ENCODE assay signal across 30 mouse cellular contexts in the genomic region with DNA sequence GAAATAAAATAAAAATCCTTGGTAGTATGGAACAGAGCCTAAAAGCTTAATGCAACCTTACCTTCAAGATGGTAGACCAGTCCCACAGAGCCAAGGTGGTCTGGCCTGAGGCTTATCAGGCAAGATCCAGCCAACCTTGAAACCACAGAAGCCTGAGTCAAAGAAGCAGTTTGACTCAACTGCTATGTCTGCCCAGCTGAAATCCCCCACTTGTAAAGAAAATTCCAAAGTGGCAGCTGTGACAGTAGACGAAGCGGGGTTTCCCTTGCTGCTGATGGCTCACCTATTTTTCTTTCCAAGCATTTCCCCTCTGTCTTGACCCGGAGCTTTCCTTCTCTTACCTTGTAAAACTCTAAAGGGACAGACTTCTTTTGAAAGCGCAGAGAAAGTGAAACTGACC. TPM values are rescaled to one million over a fixed set of nuclear protein-coding genes. Genes with fewer than 3 reads are reported as not detected.
DNase-seq lines count a peak whose midpoint lies in the region; ATAC-seq and TF ChIP-seq lines count a peak whose summit lies in the region.
"Had no signal": no experiment of that assay in that cellular context is flagged by ENCODE, and none has a peak within 500 bp of the region (broad histone marks: within the 10 kb centered on the region; RNA-seq: fewer than 3 reads in every experiment).

No protein-coding gene starts in this region.

- no peak for DNase-seq in liver, embryonic 13.5 days
- DNase-seq in liver = no peak
- peak; percentile 2 for DNase-seq in CD4-positive, CD25-positive, alpha-beta regulatory T cell, adult 2 months (ENCODE audit: low read depth, low spot score)
- no peak for DNase-seq in liver, postnatal 0 days
- DNase-seq in hindbrain, embryonic 11.5 days (ENCODE audit: low spot score) = no peak
- no peak for DNase-seq in layer of hippocampus, postnatal 25 days (ENCODE audit: extremely low spot score in 1 of 2, low spot score in 1 of 2)
- no peak for DNase-seq in thymus, postnatal 25 days
- DNase-seq: adrenal gland, postnatal 25 days; cerebellum, adult 11 months; cerebellum, adult 9-11 months; gastrocnemius, adult 2 months; heart, adult 11 months; kidney, adult 11 months; kidney, postnatal 4 days; lung, adult 18-20 months; lung, postnatal 10 days; midbrain, embryonic 14.5 days; thymus, postnatal 36 days had no signal

- H3K9me3 ChIP-seq in liver, embryonic 13.5 days (replicated peaks) = no peaks in the 10 kb centered on the region
- H3K9me3 ChIP-seq in liver, postnatal 0 days (ENCODE audit: low read length) = no peaks in the 10 kb centered on the region
- H3K9me3 ChIP-seq in hindbrain, embryonic 11.5 days (ENCODE audit: control insufficient read depth, low read length) = no peaks in the 10 kb centered on the region
- H3K9me3 ChIP-seq: embryonic facial prominence, embryonic 13.5 days; forebrain, embryonic 13.5 days; hindbrain, embryonic 12.5 days; limb, embryonic 13.5 days; neural tube, embryonic 12.5 days had no signal

- H3K9ac ChIP-seq in liver, embryonic 13.5 days = no peak overlapping the region
- no peak overlapping the region for H3K9ac ChIP-seq in liver, postnatal 0 days (replicated peaks)
- H3K9ac ChIP-seq in hindbrain, embryonic 11.5 days (ENCODE audit: low read depth, low read length) = no peak overlapping the region
- H3K9ac ChIP-seq: embryonic facial prominence, embryonic 13.5 days; forebrain, embryonic 13.5 days; hindbrain, embryonic 12.5 days; limb, embryonic 13.5 days; neural tube, embryonic 12.5 days had no signal

- no peaks in the 10 kb centered on the region for H3K36me3 ChIP-seq in liver, embryonic 13.5 days
- no peaks in the 10 kb centered on the region for H3K36me3 ChIP-seq in liver, postnatal 0 days (replicated peaks; ENCODE audit: insufficient read depth, low read length)
- no peaks in the 10 kb centered on the region for H3K36me3 ChIP-seq in hindbrain, embryonic 11.5 days (ENCODE audit: control insufficient read depth, insufficient read depth, low read length)
- H3K36me3 ChIP-seq: embryonic facial prominence, embryonic 13.5 days; hindbrain, embryonic 12.5 days; limb, embryonic 13.5 days; neural tube, embryonic 12.5 days had no signal

- no peak for ATAC-seq in liver, embryonic 13.5 days (ENCODE audit: low read depth)
- ATAC-seq in liver, postnatal 0 days = no peak
- ATAC-seq in hindbrain, embryonic 11.5 days (ENCODE audit: low FRiP score) = no peak
- ATAC-seq: forebrain, embryonic 13.5 days had no signal

- TF ChIP-seq EP300 in liver, postnatal 0 days (IDR thresholded peaks at IDR 0.05; ENCODE audit: low read depth) = no peak

- WGBS in liver, embryonic 13.5 days (ENCODE audit: insufficient replicate concordance) = 40% methylated on average over 4 of the region's 4 CpGs
- 49% methylated on average over 4 of the region's 4 CpGs for WGBS in liver, postnatal 0 days (ENCODE audit: insufficient replicate concordance)
- 85% methylated on average over 4 of the region's 4 CpGs for WGBS in hindbrain, embryonic 11.5 days

- H3K4me3 ChIP-seq in liver, embryonic 13.5 days (replicated peaks) = 0 out of 2 replicates have a peak overlapping the region, but pooled peaks have one; percentile 14
- peak overlapping the region; percentile 44 for H3K4me3 ChIP-seq in bone marrow macrophage, adult 2 months (ENCODE audit: insufficient read depth, low read length)
- peak overlapping the region; percentile 26 for H3K4me3 ChIP-seq in liver, postnatal 0 days (ENCODE audit: low read depth, low read length)
- H3K4me3 ChIP-seq in hindbrain, embryonic 11.5 days (ENCODE audit: low read depth, low read length) = no peak overlapping the region
- H3K4me3 ChIP-seq: embryonic facial prominence, embryonic 13.5 days; erythroblast, embryonic 14.5 days; forebrain, embryonic 13.5 days; gastrocnemius, adult 2 months; hindbrain, embryonic 12.5 days; limb, embryonic 13.5 days; neural tube, embryonic 12.5 days had no signal

- TF ChIP-seq POLR2A in bone marrow macrophage, adult 2 months (IDR thresholded peaks at IDR 0.05; ENCODE audit: borderline replicate concordance, low read depth, low read length) = no peak

- H3K27me3 ChIP-seq in liver, embryonic 13.5 days = no peaks in the 10 kb centered on the region
- H3K27me3 ChIP-seq in liver, postnatal 0 days (ENCODE audit: insufficient read depth, low read length) = no peaks in the 10 kb centered on the region
- no peaks in the 10 kb centered on the region for H3K27me3 ChIP-seq in hindbrain, embryonic 11.5 days (ENCODE audit: control insufficient read depth, insufficient read depth, low read length)
- H3K27me3 ChIP-seq: embryonic facial prominence, embryonic 13.5 days; forebrain, embryonic 13.5 days; hindbrain, embryonic 12.5 days; limb, embryonic 13.5 days; neural tube, embryonic 12.5 days had no signal

- TF ChIP-seq CTCF in bone marrow macrophage, adult 2 months (IDR thresholded peaks at IDR 0.05; ENCODE audit: low read depth, low read length) = no peak
- no peak for TF ChIP-seq CTCF in liver, postnatal 0 days (IDR thresholded peaks at IDR 0.05; ENCODE audit: low read depth)

- H3K4me2 ChIP-seq in liver, embryonic 13.5 days = peak overlapping the region; percentile 19; the same call in 1 of the 2 replicates
- peak overlapping the region; percentile 27 for H3K4me2 ChIP-seq in liver, postnatal 0 days (ENCODE audit: low read depth, low read length)
- no peak overlapping the region for H3K4me2 ChIP-seq in hindbrain, embryonic 11.5 days (replicated peaks; ENCODE audit: low read depth, low read length)
- H3K4me2 ChIP-seq: embryonic facial prominence, embryonic 13.5 days; forebrain, embryonic 13.5 days; heart, embryonic 11.5 days; hindbrain, embryonic 12.5 days; limb, embryonic 13.5 days; neural tube, embryonic 12.5 days had no signal

- no peaks in the 10 kb centered on the region for H3K4me1 ChIP-seq in liver, embryonic 13.5 days (replicated peaks)
- no peaks in the 10 kb centered on the region for H3K4me1 ChIP-seq in bone marrow macrophage, adult 2 months (ENCODE audit: control insufficient read depth, insufficient read depth, low read length)
- no peaks in the 10 kb centered on the region for H3K4me1 ChIP-seq in liver, postnatal 0 days (ENCODE audit: insufficient read depth)
- no peaks in the 10 kb centered on the region for H3K4me1 ChIP-seq in hindbrain, embryonic 11.5 days (replicated peaks; ENCODE audit: control insufficient read depth, insufficient read depth, low read length)
- H3K4me1 ChIP-seq: embryonic facial prominence, embryonic 13.5 days; forebrain, embryonic 13.5 days; hindbrain, embryonic 12.5 days; limb, embryonic 13.5 days; neural tube, embryonic 12.5 days had no signal

- H3K27ac ChIP-seq in liver, embryonic 13.5 days = no peak overlapping the region
- no peak overlapping the region for H3K27ac ChIP-seq in bone marrow macrophage, adult 2 months (ENCODE audit: insufficient read depth, low read depth, low read length)
- H3K27ac ChIP-seq in liver, postnatal 0 days (ENCODE audit: low read depth) = no peak overlapping the region
- H3K27ac ChIP-seq in hindbrain, embryonic 11.5 days (ENCODE audit: low read depth, low read length) = no peak overlapping the region
- H3K27ac ChIP-seq: embryonic facial prominence, embryonic 13.5 days; forebrain, embryonic 13.5 days; gastrocnemius, adult 2 months; hindbrain, embryonic 12.5 days; limb, embryonic 13.5 days; neural tube, embryonic 12.5 days had no signal

RNA-seq across cellular contexts. Expression of gene Il5ra, which starts 23.2 kb away (rescaled TPM):
- 0.09 and 0.10 TPM in 2 replicates for polyA plus RNA-seq in liver, embryonic 13.5 days (2015; fragmentation: Nextera tagmentation; extraction: Ambion mirVana)
- not detected in 2 replicates for polyA plus RNA-seq in bone marrow macrophage, adult 2 months (2012; ENCODE audit: insufficient read depth, insufficient read length, missing spikeins)
- 0.09 and 0.12 TPM in 2 replicates for polyA plus RNA-seq in liver, postnatal 0 days (2015; fragmentation: Nextera tagmentation; extraction: Ambion mirVana)
- not detected in 2 replicates for polyA plus RNA-seq in hindbrain, embryonic 11.5 days (2014; fragmentation: Nextera tagmentation; extraction: Ambion mirVana)
- total RNA-seq in layer of hippocampus, postnatal 25 days (2021) = not detected
- total RNA-seq: adrenal gland, postnatal 25 days; gastrocnemius, adult 2 months; left cerebral cortex, adult 18-20 months; left cerebral cortex, postnatal 25 days had no signal
- polyA plus RNA-seq: embryonic facial prominence, embryonic 13.5 days; erythroblast, embryonic 14.5 days; forebrain, embryonic 13.5 days; frontal cortex, adult 2 months; heart, embryonic 11.5 days; heart, postnatal 0 days; hindbrain, embryonic 12.5 days; limb, embryonic 13.5 days; midbrain, embryonic 14.5 days; neural tube, embryonic 12.5 days had no signal

RNA-seq across cellular contexts. Expression of gene Trnt1, which starts 43.3 kb away (rescaled TPM):
- polyA plus RNA-seq in liver, embryonic 13.5 days (2015; fragmentation: Nextera tagmentation; extraction: Ambion mirVana) = 49.2 and 58.8 TPM in 2 replicates
- polyA plus RNA-seq in bone marrow macrophage, adult 2 months (2012; ENCODE audit: insufficient read depth, insufficient read length, missing spikeins) = 22.1 and 24.9 TPM in 2 replicates
- 21.5 and 25.8 TPM in 2 replicates for polyA plus RNA-seq in liver, postnatal 0 days (2015; fragmentation: Nextera tagmentation; extraction: Ambion mirVana)
- 77.8 and 80.6 TPM in 2 replicates for polyA plus RNA-seq in hindbrain, embryonic 11.5 days (2014; fragmentation: Nextera tagmentation; extraction: Ambion mirVana)
- 10 to 100 TPM; 48.0 to 51.7 TPM for total RNA-seq in layer of hippocampus, postnatal 25 days (2021)
